Mouse (Mus musculus): ENCODE results near the gene Rictor. TPM values are rescaled to one million over a fixed set of nuclear protein-coding genes. Genes with fewer than 3 reads are reported as not detected.

The Rictor gene
- polyA plus RNA-seq, 1 experiment from 2014 or later, result 13.2 TPM

DNA sequence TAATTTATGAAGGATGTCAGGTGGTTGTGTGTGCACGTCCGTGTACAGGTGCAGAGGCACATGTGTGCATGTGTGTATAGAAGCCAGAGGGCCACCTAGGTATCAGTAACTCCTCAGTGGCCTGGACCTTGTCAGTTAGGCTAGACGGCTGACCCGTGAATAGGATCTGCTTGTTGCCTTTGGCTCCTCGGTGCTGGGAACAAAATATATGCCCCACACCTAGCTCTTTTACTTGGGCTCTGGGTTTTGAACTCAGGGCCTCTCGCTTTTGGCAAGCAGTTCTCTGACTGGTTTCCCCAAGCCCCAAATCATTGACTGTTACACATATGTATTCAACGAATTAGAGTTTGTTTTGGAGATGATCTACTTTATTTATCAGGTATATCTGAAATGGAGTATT is 3.0 kb downstream of the Rictor start:
- no peak overlapping the region for H3K27ac ChIP-seq (ENCODE audit: low read depth)
- WGBS (ENCODE audit: insufficient replicate concordance), result 81% methylated on average over 7 of the region's 7 CpGs
- no peak overlapping the region for H3K9ac ChIP-seq (replicated peaks)
- H3K9me3 ChIP-seq (ENCODE audit: low read length), result no peaks in the 10 kb centered on the region
- no peak for TF ChIP-seq CTCF (IDR thresholded peaks at IDR 0.05; ENCODE audit: low read depth)
- TF ChIP-seq EP300 (IDR thresholded peaks at IDR 0.05; ENCODE audit: low read depth), result no peak
- no peak overlapping the region for H3K4me3 ChIP-seq (ENCODE audit: low read depth, low read length)
- ATAC-seq (no peak), DNase-seq (no peak)
- H3K36me3 ChIP-seq (replicated peaks; ENCODE audit: insufficient read depth, low read length), result no peaks in the 10 kb centered on the region; the same call in 1 of the 2 replicates
- no peaks in the 10 kb centered on the region for H3K27me3 ChIP-seq (ENCODE audit: insufficient read depth, low read length)
- no peak overlapping the region for H3K4me2 ChIP-seq (ENCODE audit: low read depth, low read length)
- H3K4me1 ChIP-seq (ENCODE audit: insufficient read depth), result peaks cover 41% of the 10 kb centered on the region

DNA sequence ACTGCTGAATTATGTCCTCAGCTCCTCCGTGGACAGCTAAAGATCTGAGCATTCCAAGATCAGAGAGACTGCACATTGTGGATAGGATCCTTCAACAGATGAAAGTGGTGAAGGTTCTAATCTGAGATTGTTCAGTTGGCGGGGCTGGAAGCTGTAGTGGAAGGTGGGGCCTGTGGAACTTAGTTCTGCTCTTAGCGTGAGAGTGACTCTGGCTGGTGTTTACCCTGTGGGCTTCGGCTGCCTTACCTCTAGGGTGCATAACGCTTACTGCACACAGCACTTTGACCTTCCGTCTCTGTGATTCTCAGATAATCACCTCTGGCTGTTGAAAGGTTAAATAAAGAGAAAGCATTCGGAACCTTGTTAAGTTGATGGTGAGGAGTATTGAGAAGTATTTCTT is 6.6 kb downstream of the Rictor start:
- WGBS (ENCODE audit: insufficient replicate concordance), result 37% methylated on average over 7 of the region's 7 CpGs
- ATAC-seq, result peak; percentile 80
- DNase-seq, result peak; percentile 29
- peak overlapping the region; percentile 9; the same call in 1 of the 2 replicates for H3K4me3 ChIP-seq (ENCODE audit: low read depth, low read length)
- H3K27me3 ChIP-seq (ENCODE audit: insufficient read depth, low read length), result no peaks in the 10 kb centered on the region
- H3K9me3 ChIP-seq (ENCODE audit: low read length), result no peaks in the 10 kb centered on the region
- peak overlapping the region; percentile 48 for H3K4me2 ChIP-seq (ENCODE audit: low read depth, low read length)
- H3K4me1 ChIP-seq (ENCODE audit: insufficient read depth), result peaks cover 35% of the 10 kb centered on the region
- TF ChIP-seq EP300 (IDR thresholded peaks at IDR 0.05; ENCODE audit: low read depth), result no peak
- TF ChIP-seq CTCF (IDR thresholded peaks at IDR 0.05; ENCODE audit: low read depth), result peak; percentile 14; the same call in 1 of the 2 replicates
- H3K36me3 ChIP-seq (replicated peaks; ENCODE audit: insufficient read depth, low read length), result no peaks in the 10 kb centered on the region; the same call in 1 of the 2 replicates
- H3K9ac ChIP-seq (replicated peaks), result no peak overlapping the region
- peak overlapping the region; percentile 68 for H3K27ac ChIP-seq (ENCODE audit: low read depth)

DNA sequence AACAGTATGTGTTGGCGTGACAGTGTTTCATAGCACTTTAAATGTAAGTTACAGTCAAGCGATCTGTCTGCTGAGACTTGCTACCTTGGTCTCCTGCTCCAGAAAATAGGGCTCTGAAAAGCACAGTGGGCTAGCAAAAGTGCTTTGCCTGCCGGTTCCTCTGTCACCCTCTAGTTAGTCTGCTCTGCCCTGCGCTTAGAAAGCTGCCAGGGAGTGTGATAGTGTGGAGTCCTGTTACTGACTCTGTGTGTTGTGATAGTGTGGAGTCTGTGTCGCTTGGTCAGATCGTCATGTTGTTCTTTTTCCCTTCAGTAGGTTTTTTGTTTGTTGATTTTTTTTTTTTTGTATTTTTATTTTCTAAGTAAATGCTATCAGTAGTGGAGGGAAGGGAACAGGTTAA is 7.1 kb downstream of the Rictor start:
- ATAC-seq (peak; percentile 41; the same call in 1 of the 2 replicates), DNase-seq (no peak)
- Histone ChIP-seq H3K9ac (replicated peaks) (peak overlapping the region; percentile 32; the same call in 1 of the 2 replicates), H3K4me2 (ENCODE audit: low read depth, low read length) (peak overlapping the region; percentile 48), H3K4me1 (ENCODE audit: insufficient read depth) (peaks cover 35% of the 10 kb centered on the region), H3K9me3 (ENCODE audit: low read length) (no peaks in the 10 kb centered on the region), H3K27ac (ENCODE audit: low read depth) (peak overlapping the region; percentile 68), H3K27me3 (ENCODE audit: insufficient read depth, low read length) (no peaks in the 10 kb centered on the region), H3K36me3 (replicated peaks; ENCODE audit: insufficient read depth, low read length) (no peaks in the 10 kb centered on the region; the same call in 1 of the 2 replicates), H3K4me3 (ENCODE audit: low read depth, low read length) (peak overlapping the region; percentile 9; the same call in 1 of the 2 replicates)
- 53% methylated on average over 6 of the region's 6 CpGs for WGBS (ENCODE audit: insufficient replicate concordance)
- TF ChIP-seq CTCF (IDR thresholded peaks at IDR 0.05; ENCODE audit: low read depth) (no peak), EP300 (IDR thresholded peaks at IDR 0.05; ENCODE audit: low read depth) (no peak)

DNA sequence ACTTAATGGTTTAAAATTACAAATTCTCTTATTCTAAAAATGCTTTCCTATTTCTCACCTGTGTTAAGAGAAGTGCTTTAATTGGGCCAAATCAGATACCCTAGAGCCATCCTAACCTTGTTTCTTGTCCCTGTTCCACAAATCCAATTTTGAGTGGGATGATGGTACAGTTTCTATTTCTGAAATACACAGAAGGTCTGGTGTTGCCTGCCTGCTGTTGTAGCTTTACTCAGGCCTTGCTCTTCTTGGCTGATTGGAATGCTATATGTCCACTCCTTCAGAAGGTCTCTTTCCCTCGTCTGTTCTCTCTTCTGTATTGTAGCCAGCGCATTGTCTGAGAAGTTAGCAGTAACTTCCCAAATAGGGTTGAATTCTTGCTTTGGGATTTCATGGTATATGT is 13.2 kb downstream of the Rictor start:
- DNase-seq (no peak), ATAC-seq (no peak)
- H3K9me3 ChIP-seq (ENCODE audit: low read length), result no peaks in the 10 kb centered on the region
- no peak overlapping the region for H3K27ac ChIP-seq (ENCODE audit: low read depth)
- H3K4me3 ChIP-seq (ENCODE audit: low read depth, low read length), result no peak overlapping the region
- TF ChIP-seq EP300 (IDR thresholded peaks at IDR 0.05; ENCODE audit: low read depth) (no peak), CTCF (IDR thresholded peaks at IDR 0.05; ENCODE audit: low read depth) (no peak)
- H3K4me2 ChIP-seq (ENCODE audit: low read depth, low read length), result no peak overlapping the region
- no peak overlapping the region for H3K9ac ChIP-seq (replicated peaks)
- H3K4me1 ChIP-seq (ENCODE audit: insufficient read depth), result peaks cover 2% of the 10 kb centered on the region
- no peaks in the 10 kb centered on the region for H3K36me3 ChIP-seq (replicated peaks; ENCODE audit: insufficient read depth, low read length)
- 81% methylated on average over 2 of the region's 2 CpGs for WGBS (ENCODE audit: insufficient replicate concordance)
- no peaks in the 10 kb centered on the region for H3K27me3 ChIP-seq (ENCODE audit: insufficient read depth, low read length)

DNA sequence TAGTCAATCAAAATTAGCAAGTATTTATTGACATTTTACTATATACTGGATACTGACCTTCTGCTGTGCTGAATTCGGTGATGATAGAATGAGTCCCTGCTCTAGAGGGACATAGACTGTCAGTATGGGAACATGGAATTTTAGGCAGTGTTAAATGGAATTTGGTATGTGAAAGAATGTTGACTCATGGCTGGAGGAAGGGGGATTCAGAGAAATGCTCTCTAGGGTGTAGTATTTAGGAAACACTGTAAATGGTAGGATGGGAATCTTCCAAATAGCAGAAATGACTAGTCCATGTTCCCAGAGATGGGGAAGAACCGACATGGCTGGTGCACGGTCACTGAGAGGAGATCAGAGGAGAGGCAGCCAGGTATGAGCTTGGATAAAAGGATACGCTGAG is 13.6 kb downstream of the Rictor start:
- no peak overlapping the region for H3K27ac ChIP-seq (ENCODE audit: low read depth)
- peaks cover 4% of the 10 kb centered on the region for H3K4me1 ChIP-seq (ENCODE audit: insufficient read depth)
- H3K27me3 ChIP-seq (ENCODE audit: insufficient read depth, low read length), result no peaks in the 10 kb centered on the region
- TF ChIP-seq CTCF (IDR thresholded peaks at IDR 0.05; ENCODE audit: low read depth) (no peak), EP300 (IDR thresholded peaks at IDR 0.05; ENCODE audit: low read depth) (no peak)
- ATAC-seq (no peak), DNase-seq (no peak)
- H3K4me3 ChIP-seq (ENCODE audit: low read depth, low read length), result no peak overlapping the region
- no peak overlapping the region for H3K9ac ChIP-seq (replicated peaks)
- WGBS (ENCODE audit: insufficient replicate concordance), result 94% methylated on average over 4 of the region's 4 CpGs
- no peak overlapping the region for H3K4me2 ChIP-seq (ENCODE audit: low read depth, low read length)
- H3K9me3 ChIP-seq (ENCODE audit: low read length), result no peaks in the 10 kb centered on the region
- no peaks in the 10 kb centered on the region for H3K36me3 ChIP-seq (replicated peaks; ENCODE audit: insufficient read depth, low read length)

DNA sequence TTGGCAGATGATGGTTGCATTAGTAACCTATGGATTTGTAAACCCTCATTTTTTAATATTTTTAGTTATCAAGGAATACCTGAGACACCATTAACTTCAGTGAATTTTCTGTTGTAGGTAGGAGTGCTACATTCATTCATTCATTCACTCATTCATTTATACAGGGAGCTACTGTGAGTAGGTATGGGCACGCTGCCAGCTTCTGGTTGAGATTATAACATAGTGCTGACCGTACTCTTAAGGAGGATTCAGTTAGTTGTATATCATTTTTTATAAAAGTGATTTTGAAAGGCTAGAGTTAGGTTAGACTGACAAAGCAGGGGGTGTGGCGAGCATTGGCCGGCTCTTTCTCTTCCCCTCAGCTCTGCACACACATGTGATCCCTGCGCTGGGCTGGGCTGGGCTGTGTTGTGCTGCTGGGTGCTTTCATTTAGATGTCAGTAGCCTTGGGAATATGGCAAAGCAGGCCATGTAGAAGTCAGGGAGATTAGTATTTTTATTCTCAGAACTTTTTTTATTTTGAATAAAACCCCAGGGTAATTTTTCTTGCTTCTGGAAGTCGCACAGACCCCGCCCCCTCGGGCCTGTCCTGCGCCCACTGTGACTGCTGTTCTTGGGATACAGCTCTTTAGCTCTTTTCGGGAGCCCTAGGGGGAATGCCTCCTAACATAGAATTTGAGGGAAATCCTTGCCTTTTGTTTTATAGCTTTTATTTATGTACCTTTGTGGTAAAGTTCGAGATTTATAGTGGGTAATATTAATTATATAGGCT is 14.4 kb downstream of the Rictor start:
- TF ChIP-seq EP300 (IDR thresholded peaks at IDR 0.05; ENCODE audit: low read depth) (no peak), CTCF (IDR thresholded peaks at IDR 0.05; ENCODE audit: low read depth) (no peak)
- H3K4me1 ChIP-seq (ENCODE audit: insufficient read depth), result peaks cover 4% of the 10 kb centered on the region
- 87% methylated on average over 11 of the region's 11 CpGs for WGBS (ENCODE audit: insufficient replicate concordance)
- no peak for DNase-seq
- no peaks in the 10 kb centered on the region for H3K36me3 ChIP-seq (replicated peaks; ENCODE audit: insufficient read depth, low read length)
- ATAC-seq, result no peak
- H3K4me2 ChIP-seq (ENCODE audit: low read depth, low read length), result no peak overlapping the region
- no peak overlapping the region for H3K27ac ChIP-seq (ENCODE audit: low read depth)
- H3K27me3 ChIP-seq (ENCODE audit: insufficient read depth, low read length), result no peaks in the 10 kb centered on the region
- no peak overlapping the region for H3K9ac ChIP-seq (replicated peaks)
- H3K4me3 ChIP-seq (ENCODE audit: low read depth, low read length), result no peak overlapping the region
- no peaks in the 10 kb centered on the region for H3K9me3 ChIP-seq (ENCODE audit: low read length)

All from liver, postnatal 0 days (tissue).